Mouse (Mus musculus) lung, postnatal 0 days (tissue): ENCODE measurements around the gene Sgce. TPM values are rescaled to one million over a fixed set of nuclear protein-coding genes. Genes with fewer than 3 reads are reported as not detected.

Experiments
- ATAC-seq: fragments of 200-750 bp; cut with Nextera tagmentation; 2 replicates; pipeline ENCODE4 v1.8.0; 2017; ENCODE audit warnings: moderate library complexity
- DNase-seq: peaks from one replicate; pipeline ENCODE4 v3.0.0-alpha.2; 2016; ENCODE audit warnings: low spot score
- H3K27ac ChIP-seq: fragments of 300-500 bp; sonication (generic); 2 replicates; pipeline ENCODE4 v1.5.1; 2014; ENCODE audit warnings: antibody characterized with exemption, mild to moderate bottlenecking, low read length, mixed read lengths
- H3K27me3 ChIP-seq: fragments of 300-500 bp; sonication (generic); replicated peaks from 2 replicates; pipeline ENCODE4 v1.6.1; 2014; ENCODE audit warnings: low read length, mixed read lengths; ENCODE audit not compliant: insufficient read depth
- H3K36me3 ChIP-seq: fragments of 300-500 bp; sonication (generic); 2 replicates; pipeline ENCODE4 v1.6.1; 2014; ENCODE audit warnings: low read length, mixed read lengths; ENCODE audit not compliant: insufficient read depth
- H3K4me1 ChIP-seq: fragments of 300-500 bp; sonication (generic); 2 replicates; pipeline ENCODE4 v1.6.1; 2014; ENCODE audit warnings: antibody characterized with exemption, low read depth, low read length, mixed read lengths; ENCODE audit not compliant: insufficient read depth
- H3K4me2 ChIP-seq: fragments of 300-500 bp; sonication (generic); replicated peaks from 2 replicates; pipeline ENCODE4 v1.6.1; 2014; ENCODE audit warnings: low read depth, mild to moderate bottlenecking, low read length, moderate library complexity, mixed read lengths
- H3K4me3 ChIP-seq: fragments of 300-500 bp; sonication (generic); 2 replicates; pipeline ENCODE4 v1.5.1; 2014; ENCODE audit warnings: low read depth, low read length
- H3K9ac ChIP-seq: fragments of 300-500 bp; sonication (generic); replicated peaks from 2 replicates; pipeline ENCODE4 v1.6.1; 2014; ENCODE audit warnings: low read depth, mild to moderate bottlenecking
- H3K9me3 ChIP-seq: fragments of 300-500 bp; sonication (generic); 2 replicates; pipeline ENCODE4 v1.6.1; 2016; ENCODE audit warnings: low read length, mixed read lengths
- CTCF ChIP-seq: IDR thresholded peaks from 2 replicates; pipeline ENCODE4 v1.5.1; 2016; ENCODE audit warnings: antibody characterized with exemption, mild to moderate bottlenecking
- EP300 ChIP-seq: IDR thresholded peaks from 2 replicates; pipeline ENCODE4 v1.6.1; 2016; ENCODE audit warnings: antibody characterized with exemption, mild to moderate bottlenecking, control low read depth
- WGBS: fragments of 180-500 bp; shearing (Covaris S2); extraction: QIAGEN DNeasy Blood & Tissue Kit; methylation state at CpG from one replicate; pipeline ENCODE4 v1.1.7; 2014; 5-methylcytosine and 5-hydroxymethylcytosine counted together
- polyA plus RNA-seq: library from polyadenylated mRNA; unstranded; fragments of >200 nt; fragmentation: Nextera tagmentation; extraction: Ambion mirVana; gene quantifications from 2 replicates; pipeline ENCODE4 v1.2.1, GENCODE M21; 2015

The Sgce gene
- polyA plus RNA-seq, 1 experiment from 2014 or later: 84.5 TPM

DNA sequence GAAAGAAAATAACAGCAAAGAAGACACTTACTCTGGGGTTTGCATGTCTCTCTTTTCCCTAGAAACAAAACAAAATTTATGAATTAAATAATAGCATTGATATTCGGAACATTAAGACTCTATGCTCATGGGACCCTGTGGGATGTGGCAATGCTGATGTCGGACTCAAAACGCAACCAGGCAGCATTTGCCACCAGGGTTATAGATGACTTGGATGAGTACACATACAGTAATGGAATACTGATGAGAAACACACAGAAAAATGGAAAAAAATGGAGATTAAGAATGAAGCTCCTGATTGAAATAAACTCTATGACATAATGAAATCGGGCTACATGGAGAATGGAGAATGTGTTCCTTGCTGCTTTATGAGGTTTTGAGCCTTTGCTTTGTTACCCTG is 56.6 kb downstream of the Sgce start:
- WGBS: 87% methylated on average over 4 of the region's 4 CpGs
- H3K36me3 ChIP-seq: 0 out of 2 replicates have a peak, but pooled peaks cover 3% of the 10 kb centered on the region
- no peaks in the 10 kb centered on the region for H3K4me1 ChIP-seq
- H3K27me3 ChIP-seq: no peaks in the 10 kb centered on the region
- ATAC-seq (no peak), DNase-seq (no peak)
- H3K9ac ChIP-seq: no peak overlapping the region
- H3K4me3 ChIP-seq: no peak overlapping the region
- no peak overlapping the region for H3K27ac ChIP-seq
- H3K9me3 ChIP-seq: no peaks in the 10 kb centered on the region
- no peak for TF ChIP-seq EP300
- TF ChIP-seq CTCF: no peak
- H3K4me2 ChIP-seq: no peak overlapping the region

DNA sequence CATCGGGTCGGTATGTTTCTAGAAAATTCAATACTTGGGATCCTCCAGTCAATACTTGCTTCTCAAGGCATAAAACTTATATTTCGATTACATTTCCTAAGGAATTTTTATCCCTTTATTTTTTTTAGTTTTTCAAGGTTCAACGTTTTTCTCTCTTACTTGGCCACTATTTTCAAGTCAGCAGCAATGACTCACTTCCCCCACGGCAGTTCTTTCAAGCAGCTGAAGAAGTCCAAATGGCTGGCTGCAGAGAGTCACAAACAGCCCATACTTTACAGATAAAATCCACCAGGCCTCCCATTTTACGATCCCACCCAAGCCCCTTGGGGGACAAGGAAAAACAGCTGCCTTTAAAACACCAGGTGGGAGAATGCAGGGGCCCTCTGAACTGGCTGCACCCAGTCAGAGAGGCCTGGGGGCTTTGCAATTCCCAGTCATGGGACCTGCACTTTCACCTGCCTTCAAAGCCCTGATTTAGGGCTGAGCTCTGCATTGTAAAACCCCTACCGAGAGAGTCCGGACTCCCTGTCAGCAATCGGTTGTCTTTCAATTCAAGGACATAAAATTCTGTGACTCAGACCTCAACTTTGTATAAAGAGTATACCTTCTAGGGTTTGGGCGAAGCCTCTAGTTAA is 62.2 kb downstream of the Sgce start:
- Histone ChIP-seq H3K27ac (no peak overlapping the region), H3K27me3 (no peaks in the 10 kb centered on the region), H3K4me2 (no peak overlapping the region), H3K9me3 (no peaks in the 10 kb centered on the region), H3K36me3 (no peaks in the 10 kb centered on the region), H3K4me3 (no peak overlapping the region), H3K4me1 (no peaks in the 10 kb centered on the region), H3K9ac (no peak overlapping the region)
- no peak for TF ChIP-seq EP300
- TF ChIP-seq CTCF: no peak
- DNase-seq: no peak
- 75% methylated on average over 10 of the region's 10 CpGs for WGBS
- no peak for ATAC-seq

DNA sequence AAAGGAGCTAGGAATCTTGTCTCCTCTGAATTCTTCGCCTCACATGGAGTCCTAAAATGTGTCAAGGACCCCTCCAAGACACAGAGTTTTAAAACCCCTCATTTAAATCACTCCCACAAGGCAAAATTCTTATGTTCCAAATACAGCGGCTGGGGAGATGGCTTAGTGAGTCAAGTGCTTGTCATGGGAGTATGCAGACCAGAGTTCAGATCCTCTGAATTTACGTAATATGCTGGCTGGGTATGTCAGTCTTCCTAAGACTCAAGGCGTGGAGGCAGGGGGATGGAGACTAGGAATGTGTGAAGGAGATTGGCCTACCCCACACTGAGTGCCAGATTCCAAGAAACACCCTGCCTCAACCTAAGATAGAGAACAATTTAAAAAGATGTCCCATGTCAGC is 66.4 kb downstream of the Sgce start:
- Histone ChIP-seq H3K27ac (no peak overlapping the region), H3K27me3 (no peaks in the 10 kb centered on the region), H3K9ac (no peak overlapping the region), H3K4me2 (no peak overlapping the region), H3K9me3 (no peaks in the 10 kb centered on the region), H3K36me3 (no peaks in the 10 kb centered on the region), H3K4me3 (no peak overlapping the region), H3K4me1 (no peaks in the 10 kb centered on the region)
- ATAC-seq (no peak), DNase-seq (no peak)
- WGBS: 88% methylated on average over 4 of the region's 4 CpGs
- TF ChIP-seq EP300 (no peak), CTCF (no peak)

DNA sequence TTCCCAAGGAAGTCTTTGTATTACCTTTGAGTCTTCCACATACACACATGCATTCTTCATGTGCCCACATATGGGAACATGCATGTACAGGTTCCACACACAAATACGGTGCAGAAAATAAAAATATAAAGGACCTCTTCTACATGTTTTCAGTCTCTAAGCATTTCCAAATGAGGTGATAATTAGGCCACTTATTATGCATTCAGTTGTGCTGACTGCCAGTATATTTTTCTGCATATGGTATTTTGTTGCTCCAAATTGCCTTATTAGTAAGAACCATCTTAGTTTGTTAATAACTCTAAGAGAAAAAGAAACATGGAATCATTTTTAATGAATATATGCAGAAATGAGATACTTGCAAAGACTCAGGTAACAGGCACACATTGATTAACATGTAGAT is 67.0 kb downstream of the Sgce start:
- Histone ChIP-seq H3K4me2 (no peak overlapping the region), H3K4me1 (no peaks in the 10 kb centered on the region), H3K27me3 (no peaks in the 10 kb centered on the region), H3K9ac (no peak overlapping the region), H3K27ac (no peak overlapping the region), H3K36me3 (no peaks in the 10 kb centered on the region), H3K4me3 (no peak overlapping the region), H3K9me3 (no peaks in the 10 kb centered on the region)
- TF ChIP-seq EP300 (no peak), CTCF (no peak)
- no peak for DNase-seq
- 87% methylated on average over 1 of the region's 1 CpGs for WGBS
- ATAC-seq: no peak

DNA sequence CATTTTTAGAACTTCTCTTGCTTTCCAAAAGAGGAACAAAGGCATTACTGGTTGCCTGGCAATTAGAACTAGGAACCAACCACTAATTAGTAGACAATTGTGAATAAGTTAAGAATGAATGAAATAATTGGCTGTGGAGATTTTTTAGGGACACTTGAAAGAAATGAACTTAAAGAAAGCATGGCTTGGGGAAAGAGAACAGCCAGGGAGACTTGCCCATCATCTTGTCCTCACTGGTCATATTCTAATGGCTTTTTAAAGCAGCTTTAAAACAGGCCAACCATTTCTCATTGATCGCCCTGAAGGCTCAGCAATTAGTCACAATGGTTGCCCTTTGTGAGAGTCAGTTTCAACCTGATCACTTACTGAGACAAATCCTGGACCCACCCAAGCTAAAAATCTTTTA is 69.6 kb downstream of the Sgce start:
- Histone ChIP-seq H3K27ac (no peak overlapping the region), H3K4me3 (no peak overlapping the region), H3K9me3 (no peaks in the 10 kb centered on the region), H3K4me1 (no peaks in the 10 kb centered on the region), H3K4me2 (no peak overlapping the region), H3K27me3 (no peaks in the 10 kb centered on the region), H3K9ac (no peak overlapping the region), H3K36me3 (no peaks in the 10 kb centered on the region)
- no peak for ATAC-seq
- WGBS: 97% methylated on average over 1 of the region's 1 CpGs
- TF ChIP-seq CTCF: no peak
- no peak for TF ChIP-seq EP300
- no peak for DNase-seq

DNA sequence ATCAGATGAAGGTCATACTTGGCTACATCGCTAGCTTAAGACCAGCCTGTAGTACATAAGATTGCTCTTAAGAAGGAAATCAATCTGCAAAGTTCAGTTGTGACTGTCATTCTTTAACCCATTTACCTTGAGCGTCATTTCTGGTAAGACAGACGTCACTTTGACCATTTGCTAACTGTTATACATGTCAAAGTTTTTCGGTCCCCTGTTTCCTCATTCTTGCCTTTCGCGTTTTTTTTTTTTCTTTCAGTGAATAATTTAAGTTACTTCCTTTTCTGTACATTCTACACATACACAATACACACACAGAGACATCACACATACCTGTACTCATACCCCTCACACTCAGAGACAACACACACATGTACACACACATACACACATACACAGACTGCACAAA is 81.9 kb downstream of the Sgce start:
- ATAC-seq (no peak), DNase-seq (no peak)
- no peak overlapping the region for H3K4me3 ChIP-seq
- H3K9ac ChIP-seq: no peak overlapping the region
- TF ChIP-seq EP300 (no peak), CTCF (no peak)
- H3K9me3 ChIP-seq: no peaks in the 10 kb centered on the region
- no peaks in the 10 kb centered on the region for H3K36me3 ChIP-seq
- WGBS: 82% methylated on average over 6 of the region's 6 CpGs
- no peak overlapping the region for H3K27ac ChIP-seq
- no peak overlapping the region for H3K4me2 ChIP-seq
- no peaks in the 10 kb centered on the region for H3K27me3 ChIP-seq
- no peaks in the 10 kb centered on the region for H3K4me1 ChIP-seq

DNA sequence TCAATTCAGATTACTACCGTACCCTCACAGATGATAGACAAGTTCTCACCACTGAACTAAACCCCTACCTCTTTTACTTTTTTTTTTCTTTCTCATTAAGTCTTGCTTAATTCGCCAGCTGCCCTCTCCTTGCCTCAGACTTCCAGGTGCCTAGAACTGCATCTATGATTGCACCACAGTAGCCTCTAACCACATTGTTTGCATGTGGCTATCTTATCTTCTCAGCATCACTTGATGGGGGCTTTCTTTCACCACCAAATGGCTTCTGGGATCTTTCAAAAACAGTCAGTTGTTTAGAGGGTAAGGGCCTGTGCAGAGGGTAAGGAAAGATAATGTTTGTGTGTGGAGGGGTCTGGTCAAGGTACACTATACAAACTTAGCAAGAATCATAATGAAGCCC is 82.7 kb downstream of the Sgce start:
- no peak overlapping the region for H3K9ac ChIP-seq
- no peak overlapping the region for H3K4me2 ChIP-seq
- 59% methylated on average over 2 of the region's 2 CpGs for whole genome bisulfite sequencing
- H3K4me3 ChIP-seq: no peak overlapping the region
- no peaks in the 10 kb centered on the region for H3K36me3 ChIP-seq
- no peaks in the 10 kb centered on the region for H3K9me3 ChIP-seq
- TF ChIP-seq EP300 (no peak), CTCF (no peak)
- ATAC-seq (no peak), DNase-seq (no peak)
- H3K27me3 ChIP-seq: no peaks in the 10 kb centered on the region
- no peak overlapping the region for H3K27ac ChIP-seq
- H3K4me1 ChIP-seq: no peaks in the 10 kb centered on the region
